Mouse (Mus musculus): ENCODE data around the gene Igfbp2. TPM values are rescaled to one million over a fixed set of nuclear protein-coding genes. Genes with fewer than 3 reads are reported as not detected.

The Igfbp2 gene
- total and polyA plus RNA-seq, 2 experiments: 500 to 1,009 TPM

GRCm38 (mm10) chr1:72870615-72871336, 46.5 kb downstream of the Igfbp2 start:
- Histone ChIP-seq H3K36me3 (ENCODE audit: control insufficient read depth, insufficient read depth, low read length) (no peaks in the 10 kb centered on the region), H3K4me3 (ENCODE audit: insufficient read depth, low read depth, low read length) (peak overlapping the region; percentile 13), H3K27me3 (ENCODE audit: control insufficient read depth, insufficient read depth, low read length) (peaks cover 4% of the 10 kb centered on the region; the same call in 1 of the 2 replicates), H3K9ac (ENCODE audit: low read depth, low read length) (peak overlapping the region; percentile 60), H3K4me1 (ENCODE audit: control insufficient read depth, insufficient read depth, low read length) (peaks cover 13% of the 10 kb centered on the region), H3K79me2 (ENCODE audit: control insufficient read depth, insufficient read depth, low read length) (no peaks in the 10 kb centered on the region), H3K27ac (replicated peaks; ENCODE audit: insufficient read depth, low read depth, low read length) (peak overlapping the region; percentile 99)
- peak; percentile 89 for DNase-seq (ENCODE audit: extremely low read depth, low read depth, low spot score)
- TF ChIP-seq CTCF (IDR thresholded peaks at IDR 0.05; ENCODE audit: low read depth, low read length) (no peak), POLR2A (IDR thresholded peaks at IDR 0.05; ENCODE audit: extremely low read depth, insufficient read depth, low read length) (no peak)
- WGBS: under 1% methylated on average over 20 of the region's 20 CpGs

GRCm38 (mm10) chr1:72871337-72871696, 47.0 kb downstream of the Igfbp2 start:
- Histone ChIP-seq H3K4me1 (ENCODE audit: control insufficient read depth, insufficient read depth, low read length) (peaks cover 13% of the 10 kb centered on the region), H3K4me3 (ENCODE audit: insufficient read depth, low read depth, low read length) (peak overlapping the region; percentile 4; the same call in 1 of the 2 replicates), H3K27ac (replicated peaks; ENCODE audit: insufficient read depth, low read depth, low read length) (peak overlapping the region; percentile 30), H3K27me3 (ENCODE audit: control insufficient read depth, insufficient read depth, low read length) (peaks cover 4% of the 10 kb centered on the region; the same call in 1 of the 2 replicates), H3K36me3 (ENCODE audit: control insufficient read depth, insufficient read depth, low read length) (no peaks in the 10 kb centered on the region), H3K9ac (ENCODE audit: low read depth, low read length) (peak overlapping the region; percentile 36), H3K79me2 (ENCODE audit: control insufficient read depth, insufficient read depth, low read length) (no peaks in the 10 kb centered on the region)
- 2% methylated on average over 6 of the region's 6 CpGs for WGBS
- TF ChIP-seq POLR2A (IDR thresholded peaks at IDR 0.05; ENCODE audit: extremely low read depth, insufficient read depth, low read length): no peak
- TF ChIP-seq CTCF (IDR thresholded peaks at IDR 0.05; ENCODE audit: low read depth, low read length): no peak
- DNase-seq (ENCODE audit: extremely low read depth, low read depth, low spot score): no peak

- 1% methylated on average over 34 of the region's 34 CpGs for WGBS
- H3K27ac ChIP-seq (replicated peaks; ENCODE audit: insufficient read depth, low read depth, low read length): peak overlapping the region; percentile 30
- H3K4me3 ChIP-seq (ENCODE audit: insufficient read depth, low read depth, low read length): peak overlapping the region; percentile 4; the same call in 1 of the 2 replicates
- peak overlapping the region; percentile 36 for H3K9ac ChIP-seq (ENCODE audit: low read depth, low read length)
- H3K36me3 ChIP-seq (ENCODE audit: control insufficient read depth, insufficient read depth, low read length): no peaks in the 10 kb centered on the region
- peaks cover 4% of the 10 kb centered on the region; the same call in 1 of the 2 replicates for H3K27me3 ChIP-seq (ENCODE audit: control insufficient read depth, insufficient read depth, low read length)
- peak; percentile 86 for DNase-seq (ENCODE audit: extremely low read depth, low read depth, low spot score)
- TF ChIP-seq CTCF (IDR thresholded peaks at IDR 0.05; ENCODE audit: low read depth, low read length) (no peak), POLR2A (IDR thresholded peaks at IDR 0.05; ENCODE audit: extremely low read depth, insufficient read depth, low read length) (no peak)
- peaks cover 13% of the 10 kb centered on the region for H3K4me1 ChIP-seq (ENCODE audit: control insufficient read depth, insufficient read depth, low read length)
- H3K79me2 ChIP-seq (ENCODE audit: control insufficient read depth, insufficient read depth, low read length): no peaks in the 10 kb centered on the region
These were observed 47.6 kb downstream of the Igfbp2 start for GRCm38 (mm10) chr1:72871697-72872411.

- WGBS: under 1% methylated on average over 8 of the region's 8 CpGs
- Histone ChIP-seq H3K79me2 (ENCODE audit: control insufficient read depth, insufficient read depth, low read length) (no peaks in the 10 kb centered on the region), H3K4me1 (ENCODE audit: control insufficient read depth, insufficient read depth, low read length) (peaks cover 13% of the 10 kb centered on the region), H3K4me3 (ENCODE audit: insufficient read depth, low read depth, low read length) (no peak overlapping the region), H3K36me3 (ENCODE audit: control insufficient read depth, insufficient read depth, low read length) (no peaks in the 10 kb centered on the region), H3K27ac (replicated peaks; ENCODE audit: insufficient read depth, low read depth, low read length) (no peak overlapping the region), H3K9ac (ENCODE audit: low read depth, low read length) (no peak overlapping the region), H3K27me3 (ENCODE audit: control insufficient read depth, insufficient read depth, low read length) (peaks cover 4% of the 10 kb centered on the region; the same call in 1 of the 2 replicates)
- peak; percentile 47 for DNase-seq (ENCODE audit: extremely low read depth, low read depth, low spot score)
- TF ChIP-seq POLR2A (IDR thresholded peaks at IDR 0.05; ENCODE audit: extremely low read depth, insufficient read depth, low read length) (no peak), CTCF (IDR thresholded peaks at IDR 0.05; ENCODE audit: low read depth, low read length) (no peak)
These were observed 48.2 kb downstream of the Igfbp2 start for GRCm38 (mm10) chr1:72872521-72872920.

- H3K27me3 ChIP-seq (ENCODE audit: control insufficient read depth, insufficient read depth, low read length): peaks cover 4% of the 10 kb centered on the region; the same call in 1 of the 2 replicates
These were observed 48.8 kb downstream of the Igfbp2 start for GRCm38 (mm10) chr1:72873078-72873477.

More at GRCm38 (mm10) chr1:72873078-72873477, 48.8 kb downstream of the Igfbp2 start:
- H3K4me1 ChIP-seq (ENCODE audit: control insufficient read depth, insufficient read depth, low read length): peaks cover 13% of the 10 kb centered on the region
- no peak overlapping the region for H3K27ac ChIP-seq (replicated peaks; ENCODE audit: insufficient read depth, low read depth, low read length)
- no peaks in the 10 kb centered on the region for H3K79me2 ChIP-seq (ENCODE audit: control insufficient read depth, insufficient read depth, low read length)
- no peak for DNase-seq (ENCODE audit: extremely low read depth, low read depth, low spot score)
- H3K4me3 ChIP-seq (ENCODE audit: insufficient read depth, low read depth, low read length): no peak overlapping the region
- H3K9ac ChIP-seq (ENCODE audit: low read depth, low read length): no peak overlapping the region
- TF ChIP-seq CTCF (IDR thresholded peaks at IDR 0.05; ENCODE audit: low read depth, low read length) (no peak), POLR2A (IDR thresholded peaks at IDR 0.05; ENCODE audit: extremely low read depth, insufficient read depth, low read length) (no peak)
- H3K36me3 ChIP-seq (ENCODE audit: control insufficient read depth, insufficient read depth, low read length): no peaks in the 10 kb centered on the region
- WGBS: 3% methylated on average over 16 of the region's 16 CpGs
